Mouse (Mus musculus) testis, postnatal 10 days (tissue): ENCODE data around the gene Ccdc7a.
"Not testable (repeated sequence)": the region's sequence is repeated elsewhere in the genome, so short reads cannot be mapped to it uniquely, and the experiment has no call there.

Experiments used
- DNase-seq: peaks from one replicate; pipeline ENCODE4 v3.0.0; 2021; ENCODE audit warnings: low spot score

The Ccdc7a gene

DNA sequence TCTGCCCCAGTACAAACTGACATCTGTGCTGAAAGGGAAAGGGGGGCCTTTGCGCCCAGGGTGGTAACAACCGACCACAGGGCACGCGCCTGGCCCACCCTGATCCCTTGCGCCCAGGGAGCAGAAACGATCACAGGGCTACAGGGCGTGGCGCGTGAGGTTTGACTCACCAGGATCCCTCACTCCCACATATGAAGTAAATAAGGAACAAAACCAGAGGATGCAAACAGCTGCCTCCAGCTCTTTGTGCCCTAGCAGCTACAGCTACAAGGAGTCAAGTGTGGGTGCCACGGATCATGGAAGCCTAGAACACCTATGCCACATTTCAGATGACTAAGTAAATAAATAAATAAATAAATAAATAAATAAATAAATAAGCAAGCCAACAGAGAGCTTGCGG, at the start of gene Ccdc7a:
Ccdc7a (minus strand) TSS at position 101 of the 400 bp plus-strand sequence.
- not testable (repeated sequence) for DNase-seq

DNA sequence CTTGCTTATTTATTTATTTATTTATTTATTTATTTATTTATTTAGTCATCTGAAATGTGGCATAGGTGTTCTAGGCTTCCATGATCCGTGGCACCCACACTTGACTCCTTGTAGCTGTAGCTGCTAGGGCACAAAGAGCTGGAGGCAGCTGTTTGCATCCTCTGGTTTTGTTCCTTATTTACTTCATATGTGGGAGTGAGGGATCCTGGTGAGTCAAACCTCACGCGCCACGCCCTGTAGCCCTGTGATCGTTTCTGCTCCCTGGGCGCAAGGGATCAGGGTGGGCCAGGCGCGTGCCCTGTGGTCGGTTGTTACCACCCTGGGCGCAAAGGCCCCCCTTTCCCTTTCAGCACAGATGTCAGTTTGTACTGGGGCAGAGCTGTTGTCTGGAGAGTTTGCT, 1.5 kb upstream of the Ccdc7a start, which contains the start of gene Ccdc7b:
Ccdc7b (plus strand) TSS at position 301 of the 400 bp plus-strand sequence.
- not testable (repeated sequence) for DNase-seq

DNA sequence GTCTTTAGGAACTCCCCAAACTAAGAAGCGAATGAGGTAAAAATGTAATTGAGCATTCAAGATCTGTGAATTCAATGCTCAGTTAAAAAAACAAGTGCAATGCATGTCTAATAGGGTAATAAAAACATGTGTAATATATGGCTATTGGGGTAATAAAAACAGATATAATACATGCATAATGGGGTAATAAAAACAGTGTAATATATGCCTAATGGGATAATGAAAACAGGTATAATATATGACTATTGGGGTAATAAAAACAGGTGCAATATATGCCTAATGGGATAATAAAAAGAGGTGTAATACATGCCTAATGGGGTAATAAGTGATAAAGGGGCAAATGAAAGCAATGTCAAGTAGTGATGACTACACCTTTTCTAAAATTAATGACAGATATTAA, 73.9 kb downstream of the Ccdc7a start:
- DNase-seq = no peak

DNA sequence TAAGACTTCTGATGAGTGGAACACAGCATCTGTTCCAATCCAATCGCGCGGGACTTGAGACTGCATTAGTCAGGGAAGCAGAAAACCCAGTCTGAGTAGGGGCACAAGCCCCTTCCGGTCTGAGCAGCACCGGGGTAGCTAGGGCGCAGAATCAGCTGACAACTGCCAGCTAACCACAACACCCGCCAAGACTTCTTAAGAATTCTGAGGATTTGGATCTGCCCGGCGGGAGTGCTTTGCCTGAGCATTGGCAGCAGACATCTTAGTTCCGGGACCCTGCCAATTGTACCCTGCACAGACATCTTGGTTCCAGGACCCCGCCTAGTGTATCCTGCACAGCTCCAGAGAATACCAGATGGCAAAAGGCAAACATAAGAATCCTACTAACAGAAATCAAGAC, 116.4 kb downstream of the Ccdc7a start:
- DNase-seq = not testable (repeated sequence)

DNA sequence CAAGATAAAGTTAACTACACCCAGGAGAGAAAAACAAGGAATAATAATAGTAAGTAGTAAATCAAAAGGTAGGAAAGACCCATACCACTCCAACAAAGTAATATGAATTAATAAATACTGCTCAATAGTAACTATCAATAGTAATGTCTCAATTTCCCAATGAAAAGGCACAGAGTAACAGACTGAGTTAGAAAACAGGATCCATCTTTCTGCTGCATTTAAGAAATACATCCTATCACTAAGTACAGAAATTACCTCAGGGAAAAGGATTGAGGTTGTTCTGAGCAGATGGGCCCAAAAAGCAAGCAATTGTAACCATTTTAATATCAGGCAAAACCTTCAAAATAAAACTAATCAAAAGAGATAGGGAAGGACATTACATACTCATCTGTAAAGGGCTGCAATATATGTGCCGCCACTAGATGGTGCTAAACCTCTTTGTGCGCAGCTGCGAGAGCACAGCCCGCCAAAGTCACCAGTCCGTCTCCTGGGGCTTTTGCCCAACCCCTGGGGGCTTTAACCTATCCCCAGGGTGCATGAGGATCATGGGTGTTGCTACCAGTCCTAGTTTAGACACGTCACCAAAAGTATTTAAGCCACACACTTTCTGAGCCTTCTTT, 124.2 kb downstream of the Ccdc7a start:
- DNase-seq = peak; percentile 66

DNA sequence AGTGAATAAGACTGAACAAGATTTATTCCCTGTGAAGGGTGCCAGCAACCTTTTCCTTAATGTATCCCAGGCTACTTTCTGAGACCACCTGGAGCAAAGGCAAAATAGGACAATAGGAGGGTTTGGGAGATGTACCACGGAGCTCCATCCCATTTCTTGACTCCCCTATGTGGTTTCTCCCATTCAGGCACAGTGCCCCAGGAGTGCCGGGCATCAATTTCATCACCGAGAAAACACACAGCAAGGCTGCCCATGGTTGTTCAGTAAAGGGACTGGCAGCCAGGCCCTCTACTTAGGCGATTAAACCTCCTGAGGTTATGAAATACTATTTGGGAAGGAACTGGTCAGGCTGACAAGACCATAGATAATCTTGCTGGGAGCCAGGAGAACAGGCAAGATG, 131.9 kb downstream of the Ccdc7a start:
- no peak for DNase-seq

DNA sequence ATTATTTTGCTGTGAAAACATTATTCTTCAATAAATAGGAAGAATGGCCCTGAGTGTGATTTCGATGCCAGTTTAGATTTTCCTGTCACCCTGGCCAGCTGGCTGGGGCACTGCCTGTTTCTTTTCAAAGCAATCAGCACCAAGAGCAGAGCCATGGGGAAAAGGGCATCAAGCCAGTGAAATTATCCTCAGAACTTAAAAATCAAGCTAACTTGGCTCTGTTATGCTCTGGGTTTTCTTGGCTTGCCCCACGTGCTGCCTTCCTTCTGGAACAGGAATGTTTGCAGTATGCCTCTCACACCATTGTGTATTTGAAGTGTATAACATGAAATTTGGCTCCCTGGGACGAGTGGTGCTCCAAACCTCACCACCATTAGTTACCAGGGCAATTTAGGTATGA, 182.6 kb downstream of the Ccdc7a start:
- no peak for DNase-seq

DNA sequence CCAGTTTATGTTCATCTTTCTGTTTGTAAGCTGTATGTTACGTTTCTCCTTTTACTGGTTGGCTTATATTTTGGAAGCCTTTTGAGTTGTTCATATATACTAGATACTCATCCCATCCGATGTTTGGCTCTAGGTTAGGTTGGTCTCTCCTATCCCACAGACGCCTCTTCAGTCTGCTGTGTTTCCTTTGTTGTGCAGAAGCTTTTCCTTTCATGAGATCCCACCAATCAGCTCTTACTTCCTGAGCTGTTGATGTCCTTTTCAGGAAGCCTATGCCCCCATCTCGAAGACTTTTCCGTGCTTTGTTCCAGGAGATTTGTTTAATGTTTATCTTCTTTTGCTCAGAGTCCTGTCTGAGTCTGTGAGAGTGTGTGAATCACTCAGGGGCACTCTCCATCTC, 221.6 kb downstream of the Ccdc7a start:
- DNase-seq = no peak

DNA sequence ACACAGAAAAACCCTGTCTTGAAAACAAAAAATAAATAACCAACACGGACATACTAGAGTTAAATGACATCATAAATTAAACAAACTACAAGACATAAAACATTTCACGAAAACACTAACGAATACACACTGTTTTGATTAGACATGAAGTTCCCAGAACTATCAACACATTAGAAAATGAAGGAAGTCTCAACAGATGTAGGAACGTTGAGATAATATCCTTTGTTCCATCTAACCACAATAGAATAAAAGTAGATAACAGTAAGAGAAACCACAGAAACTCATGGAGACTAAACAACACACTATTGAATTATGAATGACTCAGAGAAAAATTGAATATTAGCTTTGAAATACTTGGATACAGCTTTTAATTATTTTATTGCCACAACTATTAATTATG, 252.8 kb downstream of the Ccdc7a start:
- no peak for DNase-seq

DNA sequence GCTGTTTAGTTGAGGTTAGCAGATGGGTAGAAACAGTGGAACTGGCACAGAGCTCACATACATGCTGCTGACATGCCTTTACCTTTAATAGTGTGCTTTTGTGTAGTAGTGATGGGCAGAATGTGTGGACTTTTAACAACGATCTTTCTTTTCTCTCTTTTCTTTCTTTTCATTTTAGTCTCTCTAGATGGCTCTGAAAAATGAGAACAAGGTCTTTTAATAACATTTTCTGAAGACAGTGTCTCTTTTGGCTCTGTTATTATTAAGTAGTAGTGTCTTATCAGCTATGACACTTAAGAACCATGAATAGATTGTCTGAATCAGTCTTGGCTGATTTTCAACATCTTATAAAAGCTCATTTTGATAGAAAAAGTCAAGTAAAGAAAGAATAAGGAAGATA, 266.7 kb downstream of the Ccdc7a start, which contains the start of gene Gm3952:
Gm3952 (minus strand) TSS at position 101 of the 400 bp plus-strand sequence.
- DNase-seq = no peak

DNA sequence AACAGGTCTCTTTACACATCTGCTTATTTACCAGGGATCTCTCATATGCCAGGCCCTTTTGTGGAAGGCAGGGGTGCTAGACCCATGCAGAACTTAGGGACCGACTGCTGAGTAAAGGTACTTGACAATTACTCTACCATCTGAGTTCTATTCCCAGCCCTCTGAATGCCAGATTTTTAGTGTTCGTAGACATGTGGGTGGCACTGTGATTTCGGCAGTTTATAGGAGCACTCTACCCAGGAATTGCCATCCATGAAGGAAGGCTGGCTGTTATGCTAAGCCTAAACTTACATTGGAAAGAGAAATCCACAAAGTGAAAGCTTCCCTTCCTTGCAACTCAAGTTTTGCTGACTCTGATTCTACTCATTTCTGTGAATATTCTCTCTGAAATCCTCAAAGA, 329.6 kb downstream of the Ccdc7a start:
- DNase-seq = no peak

DNA sequence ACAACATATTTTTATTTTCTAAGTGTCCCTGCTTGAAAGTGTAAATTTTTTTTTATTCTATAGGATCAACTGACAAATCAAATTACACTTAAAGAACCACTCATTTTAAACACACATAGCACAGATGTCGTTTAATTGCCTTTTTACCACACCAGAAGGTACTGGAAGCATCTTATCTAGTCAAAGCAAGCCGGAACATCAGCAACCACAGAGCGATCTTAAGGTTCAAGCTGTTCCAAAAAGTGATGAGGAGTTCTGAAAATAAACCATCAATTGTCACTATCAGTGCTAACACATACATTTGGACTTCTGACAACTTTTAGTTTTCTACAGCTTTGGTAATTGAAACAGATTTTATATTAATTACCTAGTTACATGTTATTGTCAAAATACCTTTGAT, 331.2 kb downstream of the Ccdc7a start:
- DNase-seq = no peak

DNA sequence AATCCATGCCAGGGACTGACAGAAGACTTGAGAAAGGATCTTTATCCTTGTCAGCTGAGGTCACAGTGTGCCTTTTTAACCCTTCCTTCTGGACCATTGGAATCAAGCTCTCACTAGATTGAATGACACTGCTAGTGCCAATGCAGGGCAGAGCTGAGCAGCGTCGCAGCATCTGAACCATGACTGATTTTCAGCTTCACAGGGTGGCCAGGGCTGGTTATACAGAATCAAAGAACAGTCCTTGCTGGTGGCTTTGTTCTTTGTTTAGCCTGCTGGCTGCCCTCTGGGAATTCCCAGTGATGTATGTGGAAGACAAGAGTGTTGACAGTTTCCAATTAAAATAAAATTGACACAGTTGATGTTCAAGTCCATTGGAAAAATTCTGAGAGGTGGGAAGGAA, 333.1 kb downstream of the Ccdc7a start:
- DNase-seq = no peak

DNA sequence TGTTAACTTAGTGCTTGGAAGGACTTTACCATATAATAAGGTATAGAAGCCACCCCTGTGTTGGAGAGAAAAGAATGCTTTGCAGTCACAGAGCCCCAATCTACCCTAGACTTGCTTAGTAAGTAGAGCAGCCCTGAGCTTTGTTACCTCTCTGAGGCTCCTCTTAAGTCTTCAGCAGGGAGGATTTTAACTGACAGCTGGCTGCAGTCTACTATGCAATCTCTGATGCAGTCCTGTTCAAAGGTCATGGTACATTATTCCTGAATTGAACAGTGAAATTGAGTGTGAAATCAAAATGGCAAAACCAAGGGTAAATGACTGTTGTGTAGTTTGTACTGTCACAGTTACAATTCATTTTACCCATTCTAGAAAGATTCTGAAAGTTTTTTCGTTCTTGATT, 338.1 kb downstream of the Ccdc7a start:
- DNase-seq = no peak

DNA sequence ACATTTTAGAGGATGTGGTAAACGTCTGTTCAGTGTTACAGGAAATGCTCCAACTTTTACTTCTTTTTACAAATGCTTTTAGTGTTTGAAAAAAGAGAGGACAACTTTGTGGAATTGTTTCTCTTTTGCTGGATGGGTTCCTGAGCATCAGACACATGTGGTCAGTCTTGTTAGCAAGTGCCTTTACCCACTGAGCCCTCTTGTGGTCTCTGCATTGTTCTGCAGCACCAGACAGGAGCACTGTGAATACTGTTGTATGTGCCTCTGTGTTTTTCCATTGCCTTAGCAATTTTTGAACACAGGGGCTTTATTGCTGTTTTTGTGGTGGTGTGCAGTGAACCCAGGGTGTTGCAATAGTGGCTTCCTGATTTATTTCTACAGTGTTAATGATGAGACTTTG, 340.5 kb downstream of the Ccdc7a start:
- no peak for DNase-seq

DNA sequence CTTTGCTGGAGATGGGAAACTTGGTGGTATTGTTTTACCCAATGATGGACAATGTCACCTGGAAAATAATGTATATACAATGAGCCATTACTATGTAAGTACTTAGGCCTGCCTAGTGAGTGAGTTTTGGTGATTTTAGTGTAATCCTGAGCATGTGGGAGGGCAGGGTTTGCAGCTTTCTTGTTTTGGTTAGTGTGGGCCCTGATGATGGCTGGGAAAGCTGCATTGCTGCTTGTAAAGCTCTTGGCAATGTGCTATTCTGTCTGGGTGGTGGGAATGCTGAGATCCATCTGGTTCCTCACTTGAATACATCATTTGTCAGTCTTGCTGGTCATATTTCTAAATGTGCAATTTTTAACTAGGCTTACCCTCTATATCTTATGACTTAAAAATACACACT, 349.1 kb downstream of the Ccdc7a start:
- DNase-seq = no peak

DNA sequence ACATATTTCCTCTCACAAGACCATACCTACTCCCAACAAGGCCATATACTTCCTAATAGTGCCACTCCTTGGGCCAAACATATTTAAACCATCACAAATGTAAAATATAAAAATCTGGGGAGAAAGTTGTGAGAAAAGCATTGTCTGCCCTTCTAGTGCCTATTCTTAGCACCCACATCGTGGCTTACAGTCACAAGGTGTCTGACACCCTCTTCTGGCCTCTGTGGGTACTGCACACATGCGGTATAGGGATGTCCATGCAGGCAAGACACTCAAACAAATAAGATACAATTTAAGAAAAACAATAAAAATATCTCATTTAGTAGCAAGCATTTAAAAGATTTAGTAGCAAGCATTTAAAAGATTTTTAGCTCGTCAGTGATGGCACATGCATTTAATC, 356.1 kb downstream of the Ccdc7a start:
- peak; percentile 90 for DNase-seq

DNA sequence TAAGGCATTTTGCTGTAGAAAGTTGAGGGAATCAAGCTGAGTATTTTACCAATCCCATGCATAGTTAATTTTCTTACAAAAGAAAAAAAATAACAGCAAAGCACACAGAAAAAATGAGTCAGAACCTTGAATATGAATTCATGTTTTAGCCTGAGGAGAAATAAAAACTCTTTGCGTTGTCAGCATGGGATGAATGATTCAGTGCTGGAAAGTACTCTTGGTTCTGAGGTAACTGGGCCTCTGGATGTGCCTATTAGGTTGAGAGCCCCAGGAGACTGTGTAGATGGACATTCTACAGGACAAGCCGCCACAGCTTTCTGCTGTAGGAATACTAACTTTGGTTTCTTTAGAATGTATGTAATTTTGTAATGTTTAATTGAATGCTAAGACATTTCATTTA, 360.5 kb downstream of the Ccdc7a start:
- no peak for DNase-seq

DNA sequence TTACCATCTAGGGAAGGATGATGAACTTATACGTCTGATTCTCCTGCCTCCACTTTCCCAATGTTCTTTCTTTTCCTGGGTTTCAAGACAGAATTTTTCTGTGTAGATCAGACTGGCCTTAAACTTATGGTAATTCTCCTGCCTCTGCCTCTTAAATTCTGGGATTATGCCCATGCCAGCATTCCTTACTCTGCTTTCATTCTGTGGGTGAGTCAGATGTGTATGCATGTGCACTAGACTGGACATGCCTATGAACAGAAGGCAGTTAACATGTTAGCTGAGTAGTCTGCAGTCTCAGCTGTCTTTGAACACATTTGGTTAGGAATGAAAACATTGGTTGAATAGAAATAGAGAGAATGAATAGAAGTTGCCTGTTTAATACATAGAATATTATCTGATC, 360.9 kb downstream of the Ccdc7a start:
- no peak for DNase-seq

DNA sequence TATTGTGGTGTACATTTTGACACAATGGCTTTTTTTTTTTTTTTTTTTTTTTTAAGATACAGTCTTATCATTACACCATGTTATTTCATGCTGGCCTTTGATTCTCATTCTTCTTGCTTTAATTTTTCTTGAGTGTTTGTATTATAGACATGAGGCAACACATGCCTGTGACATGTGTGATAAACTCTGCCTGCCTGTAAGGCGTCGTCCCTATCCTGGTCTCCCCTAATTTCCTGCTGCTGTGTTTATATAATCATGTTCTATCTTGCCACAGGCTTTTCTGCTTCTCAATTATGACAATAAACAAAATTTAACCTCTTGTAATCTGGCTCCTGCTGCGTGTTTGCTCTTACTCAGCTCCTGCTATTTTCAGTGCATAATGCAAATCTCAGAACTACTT, 367.4 kb downstream of the Ccdc7a start:
- no peak for DNase-seq

DNA sequence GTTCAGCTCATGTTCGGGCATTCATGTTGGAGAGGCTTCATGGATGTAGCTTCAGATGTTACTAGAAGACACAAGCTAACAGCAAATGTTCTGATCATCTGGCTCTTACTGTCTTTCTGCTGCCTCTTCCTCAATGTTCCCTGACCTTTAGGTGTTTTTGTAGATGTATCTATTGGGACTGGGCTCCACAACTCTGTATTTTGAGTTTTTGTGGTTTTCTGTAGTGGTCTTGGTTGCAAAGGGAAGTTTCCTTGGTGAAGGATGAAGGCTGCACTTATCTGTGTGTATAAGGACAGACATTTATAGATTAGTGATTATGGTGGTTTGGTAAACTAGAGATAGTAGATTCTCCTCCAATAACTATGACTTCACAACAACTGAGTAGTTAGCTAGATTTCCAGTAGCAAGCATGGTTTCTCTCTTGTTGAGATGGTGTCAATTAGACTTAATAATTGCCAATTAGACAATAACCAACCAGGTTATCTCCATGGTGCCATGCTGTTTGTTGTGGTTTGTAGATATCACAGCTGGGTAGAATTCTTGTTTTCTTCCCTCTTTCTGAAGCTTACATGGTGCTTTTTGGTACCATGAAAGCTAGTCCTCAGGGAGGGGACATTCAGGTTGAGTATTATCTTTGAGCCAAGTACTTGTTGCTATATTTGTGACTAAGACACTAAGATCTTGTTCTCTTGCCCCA, 368.5 kb downstream of the Ccdc7a start:
- no peak for DNase-seq

DNA sequence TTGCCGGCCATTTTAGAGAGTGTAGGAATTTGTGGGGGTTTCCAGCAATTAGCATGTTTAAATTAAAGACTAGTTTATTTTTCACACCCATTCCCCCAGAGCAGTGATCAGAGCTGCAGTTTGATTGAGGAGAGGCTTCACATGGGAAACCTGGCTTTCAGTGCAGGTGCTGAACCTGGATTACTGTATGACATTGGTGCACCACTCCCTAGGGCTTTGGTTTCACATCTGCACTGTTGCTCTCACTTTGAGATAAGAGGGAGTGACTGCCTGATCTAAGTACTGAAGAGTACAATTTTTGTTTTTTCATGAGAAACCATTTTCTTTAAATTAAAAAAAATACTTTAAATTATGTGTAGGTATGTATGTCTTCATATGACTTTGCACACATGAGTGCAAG, 375.3 kb downstream of the Ccdc7a start:
- no peak for DNase-seq

DNA sequence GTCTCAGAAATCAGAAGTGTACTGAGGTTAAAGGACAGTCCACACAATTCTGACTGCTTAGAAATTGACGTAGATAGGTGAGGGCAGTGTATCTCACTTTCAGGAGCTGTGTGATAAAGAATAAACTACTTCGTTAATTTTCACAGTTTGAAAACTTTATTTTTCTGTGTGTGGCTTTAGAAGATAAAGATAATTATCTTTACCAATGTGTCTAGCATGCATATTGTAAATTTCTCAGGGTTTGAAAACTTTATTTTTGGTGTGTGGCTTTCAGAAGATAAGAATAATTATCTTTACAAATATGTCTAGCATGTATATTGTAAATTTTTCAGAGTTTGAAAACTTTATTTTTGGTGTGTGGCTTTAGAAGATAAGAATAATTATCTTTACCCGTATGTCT, 376.6 kb downstream of the Ccdc7a start:
- no peak for DNase-seq

DNA sequence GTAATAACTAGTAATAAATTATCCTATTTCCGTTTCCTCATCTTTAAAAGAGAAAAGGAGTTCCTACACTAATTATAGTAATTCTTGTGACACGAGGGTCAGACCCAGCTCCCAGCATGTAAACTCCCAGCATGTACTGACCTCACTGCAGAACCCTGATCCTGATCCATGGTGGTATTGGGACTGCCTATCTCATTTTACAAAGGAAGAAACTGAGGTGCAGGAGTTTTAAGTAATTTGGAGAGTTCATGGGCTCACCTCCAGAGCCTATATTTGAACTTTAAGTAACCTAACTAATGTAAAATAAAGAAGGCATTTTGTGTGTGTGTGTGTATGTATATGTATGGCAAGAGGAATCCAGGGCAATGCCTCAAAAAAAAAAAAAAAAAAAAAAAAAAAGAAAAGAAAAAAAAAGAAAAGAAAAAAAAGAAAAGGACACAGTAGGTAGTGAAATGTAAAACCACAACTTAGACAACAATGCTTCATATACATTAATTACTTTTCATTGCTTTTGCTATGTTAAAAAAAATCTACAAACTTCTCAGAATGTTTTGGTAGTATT, 378.8 kb downstream of the Ccdc7a start:
- no peak for DNase-seq
